ENCODE assay signal across 8 mouse cellular contexts in the genomic region with DNA sequence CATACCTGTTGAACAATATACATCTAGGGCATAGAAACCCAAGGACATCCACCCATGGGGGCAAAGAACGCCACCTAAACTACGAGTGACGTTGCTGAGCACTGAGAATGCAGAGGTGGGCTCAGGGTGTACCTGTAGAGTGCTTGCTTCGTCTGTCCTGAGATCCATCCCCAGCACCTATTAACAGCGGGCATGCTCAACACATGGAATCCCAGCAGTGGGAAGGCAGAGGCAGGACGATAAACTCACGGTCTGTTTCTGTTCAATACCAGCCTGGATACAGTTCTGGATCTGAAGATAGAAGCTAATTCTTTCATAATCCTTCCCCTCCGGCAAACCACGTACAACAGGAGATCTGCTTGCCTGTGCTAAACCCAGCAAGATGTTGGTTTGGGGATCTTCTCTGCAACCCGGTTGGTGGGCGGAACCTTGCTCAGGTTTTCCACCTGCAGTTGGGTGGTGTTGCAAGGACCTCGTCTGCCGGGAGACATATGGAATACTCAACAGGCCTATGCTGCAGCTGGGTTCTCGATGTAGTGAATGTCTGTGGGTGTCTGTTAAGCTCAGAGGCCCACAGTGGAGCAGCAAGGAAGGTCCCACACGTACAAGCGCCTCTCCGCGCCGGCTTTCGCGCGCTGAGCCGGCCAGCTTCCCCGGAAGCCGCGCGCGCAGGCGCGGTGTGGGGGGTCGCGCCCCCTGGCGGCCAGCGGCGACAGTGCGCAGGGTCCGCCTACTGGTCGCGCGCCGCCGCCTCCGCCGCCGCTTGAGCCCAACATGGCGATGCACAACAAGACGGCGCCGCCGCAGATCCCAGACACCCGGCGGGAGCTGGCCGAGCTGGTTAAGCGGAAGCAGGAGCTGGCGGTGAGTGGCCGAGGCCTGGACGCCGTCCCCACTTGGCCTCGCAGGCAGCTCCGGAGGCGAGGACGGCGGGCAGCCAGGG. TPM values are rescaled to one million over a fixed set of nuclear protein-coding genes. Genes with fewer than 3 reads are reported as not detected.
DNase-seq lines count a peak whose midpoint lies in the region; ATAC-seq and TF ChIP-seq lines count a peak whose summit lies in the region.

A gene (plus strand): TSS at position 732 of the 943 bp plus-strand sequence.

- no peaks in the 10 kb centered on the region for H3K27me3 ChIP-seq in hindbrain, embryonic 16.5 days (replicated peaks; ENCODE audit: control insufficient read depth, insufficient read depth, low read length)

- no peaks in the 10 kb centered on the region for H3K9me3 ChIP-seq in hindbrain, embryonic 16.5 days (ENCODE audit: control insufficient read depth, low read length)

- intact Hi-C loops in gastrocnemius, adult 2 months (cut with DNase I) = loop anchor here (2.0 to 10.0 kb wide), 2 partner anchors 18 to 230 kb away; a partner anchor contains a TSS

- peak within 1 kb of the TSS; percentile 98 for H3K27ac ChIP-seq in gastrocnemius, adult 2 months
- H3K27ac ChIP-seq in hindbrain, embryonic 16.5 days (ENCODE audit: low read depth, low read length) = peak within 1 kb of the TSS; percentile 100

- peak; percentile 97; the same call in 1 of the 2 replicates for TF ChIP-seq CTCF in gastrocnemius, adult 2 months (IDR thresholded peaks at IDR 0.05)

- H3K9ac ChIP-seq in hindbrain, embryonic 16.5 days (ENCODE audit: low read depth, low read length) = peak within 1 kb of the TSS; percentile 97

- peaks cover 7% of the 10 kb centered on the region for H3K36me3 ChIP-seq in hindbrain, embryonic 16.5 days (ENCODE audit: control insufficient read depth, insufficient read depth, low read length)

- DNase-seq in ZHBTc4 (ENCODE audit: low read depth, low spot score) = peak; percentile 92
- DNase-seq in gastrocnemius, adult 2 months = peak; percentile 93
- peak; percentile 91 to 94 for DNase-seq in left cerebral cortex, adult 18-20 months (ENCODE audit: low spot score in 2 of 2)
- peak; percentile 94 to 95 for DNase-seq in lung, postnatal 4 days
- DNase-seq in retina, postnatal 1 day = peak; percentile 93
- DNase-seq in thymus, postnatal 4 days = peak; percentile 96

- under 1% methylated on average over 61 of the region's 63 CpGs for WGBS in hindbrain, embryonic 16.5 days

- H3K4me1 ChIP-seq in hindbrain, embryonic 16.5 days (ENCODE audit: control insufficient read depth, insufficient read depth, low read depth, low read length) = peaks cover 19% of the 10 kb centered on the region

- peak; percentile 78 for ATAC-seq in common myeloid progenitor, adult 5-6 weeks (replicated peaks; ENCODE audit: low read depth, poor library complexity, severe bottlenecking)
- peak; percentile 92 for ATAC-seq in hindbrain, embryonic 16.5 days

- H3K4me2 ChIP-seq in hindbrain, embryonic 16.5 days (ENCODE audit: low read length) = peak within 1 kb of the TSS; percentile 70

- H3K4me3 ChIP-seq in gastrocnemius, adult 2 months = peak within 1 kb of the TSS; percentile 88
- peak within 1 kb of the TSS; percentile 81 for H3K4me3 ChIP-seq in hindbrain, embryonic 16.5 days (ENCODE audit: low read length)

RNA-seq across cellular contexts. Expression of the gene that starts here (rescaled TPM):
- total RNA-seq in common myeloid progenitor, adult 5-6 weeks (2017) = 43.8 and 44.0 TPM in 2 replicates
- total RNA-seq in gastrocnemius, adult 2 months (2021) = 10 to 100 TPM; 12.0 to 13.5 TPM
- 147 and 151 TPM in 2 replicates for polyA plus RNA-seq in hindbrain, embryonic 16.5 days (2015; fragmentation: Nextera tagmentation; extraction: Ambion mirVana)
- 100 to 1,000 TPM; 129 to 139 TPM for total RNA-seq in left cerebral cortex, adult 18-20 months (2021)

Comparison
In these comparisons a context has a peak if more than half of its experiments do, and no peak if none do; other contexts are left out.
1. Peak in every context shown above with its lines: DNase-seq, ATAC-seq, H3K4me3 ChIP-seq and H3K27ac ChIP-seq.